Mouse (Mus musculus) thymus, postnatal 4 days (tissue): ENCODE data around the gene Cyp2g1.
"Not testable (repeated sequence)": the region's sequence is repeated elsewhere in the genome, so short reads cannot be mapped to it uniquely, and the experiment has no call there.

Source experiments
- DNase-seq: peaks from one replicate; pipeline ENCODE4 v3.0.0; 2021

The Cyp2g1 gene

GRCm38 (mm10) chr7:26808592-26808991 lies at the start of gene Cyp2g1:
Gene Cyp2g1, plus strand, starts transcription at chr7:26808892.
- no peak for DNase-seq

GRCm38 (mm10) chr7:26767084-26767483 lies 41.6 kb upstream of the Cyp2g1 start:
- no peak for DNase-seq

DNA sequence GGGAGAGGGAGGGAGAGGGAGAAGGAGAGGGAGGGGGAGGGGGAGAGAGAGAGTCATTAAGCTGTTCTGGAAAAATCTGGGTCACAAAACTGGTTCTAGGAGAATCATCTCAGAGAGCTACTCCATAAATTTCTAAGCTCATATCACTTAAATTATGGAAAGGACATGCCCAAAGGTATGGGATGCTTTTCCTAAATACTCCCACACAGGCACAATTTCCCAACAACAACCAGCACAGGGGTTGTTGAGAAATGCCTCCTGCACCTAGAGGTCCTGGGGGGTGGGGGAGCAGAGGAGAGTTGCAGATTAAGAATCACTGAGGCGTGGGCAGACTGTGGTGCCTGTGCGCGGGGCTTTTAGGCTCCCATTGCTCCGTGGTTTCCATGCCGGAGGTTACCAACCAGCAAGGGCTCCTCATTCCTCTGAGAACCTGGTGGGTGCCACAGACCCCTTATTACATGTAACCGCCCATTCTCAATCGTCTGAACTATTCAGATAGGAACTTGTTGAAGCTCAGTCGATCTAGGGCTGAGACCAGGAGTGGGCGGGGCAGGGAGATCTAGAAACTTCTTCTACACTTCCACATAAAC lies 38.7 kb upstream of the Cyp2g1 start:
- no peak for DNase-seq

GRCm38 (mm10) chr7:26772866-26773586 lies 35.7 kb upstream of the Cyp2g1 start:
- no peak for DNase-seq

DNA sequence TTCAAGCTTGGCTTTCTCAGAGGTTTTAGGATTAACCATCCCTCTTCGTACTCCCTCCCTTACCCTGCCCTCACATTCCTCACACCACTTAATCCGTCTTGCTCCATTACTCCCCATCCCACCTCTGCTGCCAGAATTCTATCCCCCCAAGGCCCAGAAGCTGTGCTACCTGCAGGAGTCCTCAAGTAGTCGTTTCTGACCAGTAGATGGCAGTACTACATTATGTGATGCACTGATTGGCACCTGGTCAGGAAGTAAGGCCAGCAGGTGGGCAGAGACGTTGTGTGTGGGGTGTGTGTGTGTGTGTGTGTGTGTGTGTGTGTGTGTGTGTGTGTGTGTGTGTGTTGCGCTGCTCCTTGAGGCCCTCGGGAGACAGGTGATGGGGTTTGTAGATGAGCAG lies 32.8 kb upstream of the Cyp2g1 start:
- DNase-seq = no peak

DNA sequence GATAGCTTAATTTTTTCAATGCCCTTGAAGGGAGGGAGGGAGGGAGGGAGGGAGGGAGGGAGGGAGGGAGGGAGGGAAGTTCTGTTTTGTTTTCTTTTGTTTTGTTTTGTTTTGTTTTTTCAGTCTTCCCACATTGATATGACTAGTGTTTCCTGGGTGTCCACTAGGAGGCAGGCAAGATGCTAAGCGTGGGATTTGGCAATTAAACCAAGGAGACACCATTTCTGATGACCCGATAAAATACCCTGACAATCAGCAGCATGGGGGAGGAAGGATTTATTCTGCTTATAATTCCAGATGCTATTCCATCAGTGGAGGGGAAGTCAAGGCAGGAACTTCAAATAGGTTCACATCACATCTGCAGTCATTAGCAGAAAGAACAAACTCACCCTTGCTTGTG lies 30.9 kb upstream of the Cyp2g1 start:
- DNase-seq = no peak

DNA sequence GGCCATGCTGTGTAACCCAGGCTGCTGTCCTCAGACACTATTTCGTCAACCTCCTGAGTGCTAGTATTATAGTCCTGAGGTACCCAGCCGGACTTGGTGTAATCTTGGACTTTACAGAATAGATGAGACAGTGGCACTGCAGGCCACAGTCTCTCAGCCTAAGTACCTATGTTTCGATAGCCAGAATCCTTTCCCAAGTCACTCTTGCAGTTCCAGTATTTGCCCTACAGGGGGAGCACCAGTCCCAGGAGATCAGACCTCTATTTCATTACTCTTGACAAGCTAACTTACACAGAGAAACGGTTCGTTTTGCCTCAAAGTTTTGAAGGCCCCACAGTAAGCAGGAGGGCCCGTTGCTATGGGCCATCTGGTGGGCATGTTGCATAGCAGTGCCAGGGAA lies 30.2 kb upstream of the Cyp2g1 start:
- DNase-seq = peak; percentile 6

GRCm38 (mm10) chr7:26779799-26780416 lies 28.8 kb upstream of the Cyp2g1 start:
- DNase-seq = no peak

DNA sequence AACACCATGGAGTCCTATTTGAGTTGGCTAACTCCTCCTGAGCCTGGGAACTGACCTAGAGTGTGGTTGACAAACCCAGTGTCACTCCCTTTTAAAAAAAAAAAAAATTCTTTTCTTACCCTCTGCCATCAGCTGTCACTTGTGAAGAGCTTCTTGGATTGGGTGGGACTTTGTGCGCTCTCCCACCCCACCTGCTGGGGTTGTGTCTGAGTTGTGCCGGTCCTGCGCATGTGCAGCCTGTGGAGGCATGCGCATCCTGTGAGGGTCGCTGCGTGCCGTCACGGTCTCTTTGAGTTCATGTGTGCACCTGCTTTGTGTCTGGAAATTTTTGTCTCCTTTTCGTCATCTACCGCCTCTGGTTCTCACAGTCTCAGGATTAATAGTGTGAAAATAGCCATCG lies 28.2 kb upstream of the Cyp2g1 start:
- no peak for DNase-seq

GRCm38 (mm10) chr7:26780998-26781766 lies 27.5 kb upstream of the Cyp2g1 start:
- DNase-seq = no peak

DNA sequence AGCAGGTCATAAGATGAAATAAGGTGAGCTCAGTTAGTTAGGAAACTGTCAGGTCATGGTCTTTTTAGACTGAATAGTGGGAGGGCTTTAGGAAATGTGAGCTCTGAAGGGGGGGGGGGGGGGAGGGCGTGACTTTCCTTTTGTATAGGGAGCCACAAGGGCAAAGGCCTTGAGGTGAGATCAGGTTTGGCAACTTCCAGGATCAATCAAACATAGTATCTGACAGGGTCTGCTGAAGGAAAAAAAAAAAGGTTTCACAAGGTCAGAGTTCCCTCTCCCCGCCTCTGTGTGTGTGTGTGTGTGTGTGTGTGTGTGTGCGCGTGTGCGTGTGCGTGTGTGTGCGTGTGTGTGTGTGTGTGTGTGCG lies 26.9 kb upstream of the Cyp2g1 start:
- DNase-seq = no peak

DNA sequence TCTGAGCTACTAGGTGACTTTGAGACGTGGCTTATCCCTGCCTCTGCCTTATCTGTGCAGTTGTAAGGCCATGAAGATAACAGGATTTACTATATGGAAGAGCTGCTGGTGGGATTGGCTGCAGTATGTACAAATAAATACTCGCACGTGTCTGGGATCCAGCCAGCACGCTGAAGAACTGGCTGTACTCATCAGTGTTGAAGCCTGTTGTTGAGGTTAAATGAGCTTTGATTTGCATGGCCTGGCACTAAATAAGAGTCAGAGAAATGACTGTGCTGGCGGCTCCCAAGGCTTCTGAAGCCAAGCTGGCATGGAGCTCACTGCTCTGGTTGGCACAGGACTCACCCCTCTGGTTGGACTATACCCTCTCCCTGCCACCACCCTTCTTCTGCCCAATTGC lies 25.5 kb upstream of the Cyp2g1 start:
- no peak for DNase-seq

DNA sequence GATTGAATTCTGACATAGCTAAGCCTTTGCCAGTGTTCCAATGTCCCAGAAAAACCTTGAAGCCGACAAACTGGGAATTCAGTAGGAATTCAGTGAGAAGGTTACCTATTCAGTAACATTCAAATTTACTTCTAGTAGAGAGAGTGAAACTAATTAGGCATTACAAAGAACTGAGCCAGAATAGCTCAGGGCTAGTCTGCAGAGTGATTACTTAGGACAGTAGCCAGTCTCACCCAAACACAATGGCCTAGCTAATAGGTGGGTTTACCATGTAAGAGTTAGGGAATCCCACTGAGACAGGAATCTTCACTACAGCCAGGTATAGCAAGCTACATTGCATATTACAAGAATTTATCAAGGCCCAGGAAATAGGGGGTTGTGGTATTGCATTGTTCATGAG lies 22.7 kb upstream of the Cyp2g1 start:
- DNase-seq = not testable (repeated sequence)

DNA sequence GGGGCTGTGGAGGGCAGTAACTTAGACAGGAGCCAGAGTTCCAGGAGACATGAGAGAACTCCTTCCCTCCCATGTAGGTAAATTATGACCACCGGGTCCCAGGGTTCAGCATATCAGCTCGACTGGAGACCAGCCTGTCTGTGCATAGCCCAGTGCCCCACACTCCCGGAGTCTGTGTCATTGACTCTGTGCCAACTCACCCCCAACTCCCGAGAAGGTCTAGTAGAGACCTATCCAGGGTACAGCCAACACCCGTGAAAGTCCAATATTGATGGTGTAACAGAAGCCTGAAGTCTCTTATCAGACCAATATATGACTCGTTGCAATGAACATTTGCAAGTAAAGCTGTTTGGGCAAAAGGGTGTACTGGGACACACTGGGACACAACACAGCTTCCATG lies 18.7 kb upstream of the Cyp2g1 start:
- DNase-seq = no peak

DNA sequence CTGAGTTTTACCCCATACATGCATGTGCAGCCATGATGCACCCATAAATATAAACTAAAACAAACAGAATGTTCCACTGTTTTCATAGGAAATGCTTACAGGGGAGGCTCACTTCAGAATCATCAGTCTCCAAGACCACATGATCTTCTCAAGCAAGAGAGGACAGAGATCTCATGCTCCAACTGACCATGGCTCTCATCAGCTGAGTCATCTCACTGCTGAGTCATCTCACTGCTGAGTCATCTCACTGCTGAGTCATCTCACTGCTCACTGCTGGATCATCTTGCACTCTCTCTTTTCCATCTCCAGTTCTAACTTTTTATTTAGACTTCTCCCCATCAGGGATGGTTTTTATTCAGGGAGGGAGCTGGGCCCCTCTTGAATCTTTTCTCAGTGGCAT lies 8.6 kb upstream of the Cyp2g1 start:
- DNase-seq = no peak

- no peak for DNase-seq
These were observed 7.7 kb upstream of the Cyp2g1 start for GRCm38 (mm10) chr7:26800996-26801395.

DNA sequence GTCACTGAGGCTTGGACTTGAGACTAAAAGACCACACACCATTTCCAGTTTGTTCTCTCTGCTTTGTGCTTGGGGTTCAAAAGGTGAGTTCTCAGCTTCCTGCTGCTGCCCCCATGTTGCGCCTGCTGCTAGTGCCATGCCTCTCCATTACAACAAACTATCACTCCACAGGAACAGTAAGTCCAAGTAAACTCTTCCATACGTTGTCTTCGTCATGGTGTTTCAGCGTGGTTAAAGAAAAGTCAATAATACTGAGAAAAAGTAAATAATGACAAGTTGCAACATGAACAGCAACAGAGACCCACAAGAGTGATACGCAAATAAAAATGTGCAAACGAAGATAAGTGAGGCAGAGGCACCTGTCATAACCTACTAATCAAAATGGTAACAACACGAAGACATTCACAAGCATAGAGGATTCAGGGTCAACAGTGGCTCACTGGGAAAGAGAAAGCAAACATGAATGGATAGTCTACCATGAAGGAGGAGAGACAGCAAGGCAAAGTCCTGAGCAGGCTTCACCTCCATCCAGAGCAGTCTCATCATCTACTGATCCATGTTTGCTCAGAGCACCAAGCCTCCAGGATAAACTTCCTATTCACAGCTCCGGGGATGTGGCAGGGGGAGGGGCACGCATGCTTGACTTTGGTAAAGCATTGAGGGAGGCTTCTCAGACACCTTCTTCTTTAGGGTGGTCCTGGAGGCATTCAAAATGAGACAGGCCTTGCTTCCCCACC lies 23.0 kb downstream of the Cyp2g1 start:
- not testable (repeated sequence) for DNase-seq

GRCm38 (mm10) chr7:26832668-26833067 lies 24.0 kb downstream of the Cyp2g1 start:
- not testable (repeated sequence) for DNase-seq

- DNase-seq = not testable (repeated sequence)
These were observed 26.4 kb downstream of the Cyp2g1 start, which contains the start of gene Cyp2a5 for GRCm38 (mm10) chr7:26835059-26835458. Gene Cyp2a5, plus strand, starts transcription at chr7:26835305.

DNA sequence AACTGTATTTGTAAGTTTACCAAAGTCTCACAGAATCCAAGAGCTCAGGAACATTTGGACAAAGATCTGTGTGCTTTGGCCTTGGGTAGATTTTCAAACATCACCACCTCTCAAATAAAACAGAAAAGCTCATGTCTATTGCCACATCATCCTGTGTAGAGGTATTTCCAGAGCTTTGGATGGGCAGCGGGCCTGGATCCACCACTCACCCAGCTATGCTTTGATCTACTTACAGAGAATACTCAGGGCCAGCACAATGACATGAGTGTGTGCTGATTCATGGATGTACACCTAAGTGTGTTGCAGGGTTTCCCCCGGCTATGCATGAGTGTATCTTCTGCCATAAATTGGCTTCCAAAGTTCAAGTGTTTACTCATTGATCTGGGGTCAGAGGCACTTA lies 34.7 kb downstream of the Cyp2g1 start:
- not testable (repeated sequence) for DNase-seq

DNA sequence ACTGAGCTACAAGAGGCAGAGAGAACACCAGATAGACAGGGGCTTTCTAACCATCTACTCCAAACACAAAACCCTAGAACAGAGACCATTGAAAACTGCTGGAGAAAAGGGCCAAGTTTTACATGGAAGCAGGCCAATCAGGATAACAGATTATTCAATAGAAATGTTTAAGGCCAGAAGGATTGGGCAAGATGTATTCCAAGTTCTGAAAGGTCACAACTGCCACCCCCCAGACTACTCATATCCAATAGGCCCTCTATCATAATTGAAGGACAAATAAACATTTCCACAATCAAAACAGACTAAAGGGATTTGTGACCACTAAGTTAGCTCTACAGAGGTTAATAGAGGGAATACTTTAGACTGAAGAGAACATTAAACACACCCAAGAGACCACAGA lies 41.4 kb downstream of the Cyp2g1 start:
- DNase-seq = not testable (repeated sequence)
